Mouse (Mus musculus) kidney, adult 8-10 months (tissue): ENCODE data around the gene Gm9639.
"Not testable (repeated sequence)": the region's sequence is repeated elsewhere in the genome, so short reads cannot be mapped to it uniquely, and the experiment has no call there.

Source experiments
- DNase-seq, 2 experiments: peaks; one replicate each; pipeline ENCODE4 v3.0.0; 2022

Gm9639 gene

DNA sequence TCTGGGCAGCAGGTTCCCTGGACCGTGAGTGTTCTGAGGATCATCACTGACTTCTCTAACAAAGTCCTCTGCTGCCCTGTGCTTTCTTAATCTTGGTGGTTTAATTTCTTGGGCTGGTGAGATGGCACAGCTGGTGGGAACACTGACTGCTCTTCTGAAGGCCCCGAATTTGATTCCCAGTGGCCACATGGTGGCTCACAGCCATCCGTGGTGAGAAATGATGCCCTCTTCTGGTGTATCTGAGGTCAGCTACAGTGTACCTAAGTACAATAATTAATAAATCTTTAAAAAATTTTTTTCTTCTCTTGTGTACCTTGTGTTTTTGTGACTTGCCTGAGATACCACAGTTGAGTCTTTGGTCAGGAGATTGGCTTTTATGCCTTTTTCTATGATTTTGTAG lies 42.6 kb downstream of the Gm9639 start:
- not testable (repeated sequence) for DNase-seq

DNA sequence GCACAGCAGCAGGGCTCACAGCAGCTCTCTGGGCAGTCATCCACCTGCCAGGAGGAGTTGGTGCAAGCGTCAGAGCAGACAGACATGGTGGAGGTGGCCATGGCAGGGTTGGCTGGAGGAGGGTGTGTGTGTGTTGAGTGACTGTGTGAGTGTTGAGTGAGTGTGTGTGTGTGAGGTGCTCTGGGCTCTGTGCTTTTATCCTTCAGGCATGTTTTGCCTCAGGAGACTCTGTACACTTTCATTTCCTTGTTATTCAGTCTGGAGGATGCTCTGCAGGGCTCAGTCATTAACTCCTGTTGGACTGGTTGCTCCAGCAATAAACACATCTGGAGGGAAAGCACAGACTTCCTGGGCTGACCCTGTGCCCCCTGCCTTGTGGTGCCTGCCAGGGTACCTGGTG lies 43.6 kb downstream of the Gm9639 start, which contains the start of gene Gm9736:
Gm9736 (minus strand) TSS at position 101 of the 400 bp plus-strand sequence.
- not testable (repeated sequence) for DNase-seq

DNA sequence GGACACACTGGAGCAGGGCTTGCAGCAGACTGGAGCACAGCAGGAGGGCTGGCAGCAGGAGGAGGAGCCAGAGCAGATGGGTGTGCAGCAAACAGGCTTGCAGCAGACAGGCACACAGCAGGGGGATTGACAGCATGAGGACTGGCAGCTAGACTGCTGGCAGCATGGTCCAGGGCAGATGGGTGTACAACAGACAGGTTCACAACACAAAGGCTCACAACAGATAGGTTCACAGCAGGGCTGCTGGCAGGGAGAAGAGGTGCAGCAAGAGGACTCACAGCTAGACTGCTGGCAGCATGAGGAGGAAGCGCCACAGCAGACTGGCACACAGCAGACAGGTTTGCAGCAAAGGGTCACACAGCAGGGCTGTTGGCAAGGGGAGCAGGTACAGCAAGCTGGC lies 44.2 kb downstream of the Gm9639 start:
- not testable (repeated sequence) for DNase-seq
